Mouse (Mus musculus) embryonic fibroblast, embryonic 13.5 days (primary cell): ENCODE data around the gene Klk1b8. TPM values are rescaled to one million over a fixed set of nuclear protein-coding genes. Genes with fewer than 3 reads are reported as not detected.

Source experiments
- polyA plus RNA-seq: library from polyadenylated mRNA; stranded (reverse); fragments of >200 nt; gene quantifications from 2 replicates; pipeline ENCODE4 v1.2.4, GENCODE M21; 2011; ENCODE audit warnings: low read depth; ENCODE audit not compliant: missing spikeins, insufficient read length

The Klk1b8 gene
- polyA plus RNA-seq, 1 experiment = not detected

Other genes with a start within 250 kb of the Klk1b8 start
- not detected in 2 replicates for gene Klk13, start 238.1 kb upstream of the Klk1b8 start, polyA plus RNA-seq
- not detected in 2 replicates for gene Klk12, start 181.8 kb upstream of the Klk1b8 start, polyA plus RNA-seq
- gene Klk11, start 176.1 kb upstream of the Klk1b8 start, polyA plus RNA-seq = not detected in 2 replicates
- gene Klk10, start 169.6 kb upstream of the Klk1b8 start, polyA plus RNA-seq = 0.63 and 1.8 TPM in 2 replicates
- gene Klk9, start 158.8 kb upstream of the Klk1b8 start, polyA plus RNA-seq = not detected in 2 replicates
- 6.2 and 12.8 TPM in 2 replicates for gene Klk8, start 153.1 kb upstream of the Klk1b8 start, polyA plus RNA-seq
- gene Klk7, start 139.4 kb upstream of the Klk1b8 start, polyA plus RNA-seq = not detected in 2 replicates
- gene Klk6, start 126.2 kb upstream of the Klk1b8 start, polyA plus RNA-seq = not detected in 2 replicates
- gene Klk5, start 108.7 kb upstream of the Klk1b8 start, polyA plus RNA-seq = not detected in 2 replicates
- gene Klk4, start 69.5 kb upstream of the Klk1b8 start, polyA plus RNA-seq = not detected in 2 replicates
- gene Klk15, start 16.9 kb upstream of the Klk1b8 start, polyA plus RNA-seq = not detected in 2 replicates
- not detected in 2 replicates for gene Klk1b1, start 16.1 kb downstream of the Klk1b8 start, polyA plus RNA-seq
- gene Klk1b9, start 25.4 kb downstream of the Klk1b8 start, polyA plus RNA-seq = not detected in 2 replicates
- not detected in 2 replicates for gene Klk1b11, start 45.2 kb downstream of the Klk1b8 start, polyA plus RNA-seq
- not detected in 2 replicates for gene Klk1b26, start 61.5 kb downstream of the Klk1b8 start, polyA plus RNA-seq
- gene Klk1b27, start 101.6 kb downstream of the Klk1b8 start, polyA plus RNA-seq = not detected in 2 replicates
- gene Klk1b21, start 151.7 kb downstream of the Klk1b8 start, polyA plus RNA-seq = not detected in 2 replicates
- not detected in 2 replicates for gene Klk1b22, start 162.0 kb downstream of the Klk1b8 start, polyA plus RNA-seq
- gene Klk1b16, start 186.1 kb downstream of the Klk1b8 start, polyA plus RNA-seq = not detected in 2 replicates
- not detected in 2 replicates for gene Klk1b24, start 237.6 kb downstream of the Klk1b8 start, polyA plus RNA-seq
- not detected in 2 replicates for gene Klk1b3, start 247.5 kb downstream of the Klk1b8 start, polyA plus RNA-seq